Mouse (Mus musculus) forebrain, embryonic 11.5 days (tissue): ENCODE results near the gene Trim14. TPM values are rescaled to one million over a fixed set of nuclear protein-coding genes. Genes with fewer than 3 reads are reported as not detected.

Experiments
- ATAC-seq: fragments of 200-750 bp; cut with Nextera tagmentation; replicated peaks from 2 replicates; pipeline ENCODE4 v1.8.0; 2017; ENCODE audit warnings: moderate TSS enrichment; ENCODE audit not compliant: low FRiP score
- DNase-seq: peaks from one replicate; pipeline ENCODE4 v3.0.0-alpha.2; 2017; ENCODE audit warnings: low spot score
- H3K27ac ChIP-seq: fragments of 300-500 bp; sonication (generic); 2 replicates; pipeline ENCODE4 v1.5.1; 2014; ENCODE audit warnings: low read depth, low read length
- H3K27me3 ChIP-seq: fragments of 300-500 bp; sonication (generic); 2 replicates; pipeline ENCODE4 v1.6.1; 2014; ENCODE audit warnings: mild to moderate bottlenecking, low read length, mixed read lengths; ENCODE audit not compliant: control insufficient read depth, insufficient read depth
- H3K36me3 ChIP-seq: fragments of 300-500 bp; sonication (generic); 2 replicates; pipeline ENCODE4 v1.6.1; 2014; ENCODE audit warnings: mild to moderate bottlenecking, low read length, moderate library complexity, mixed read lengths; ENCODE audit not compliant: control insufficient read depth, insufficient read depth
- H3K4me1 ChIP-seq: fragments of 300-500 bp; sonication (generic); replicated peaks from 2 replicates; pipeline ENCODE4 v1.6.1; 2014; ENCODE audit warnings: low read length, mixed read lengths; ENCODE audit not compliant: control insufficient read depth, insufficient read depth
- H3K4me2 ChIP-seq: fragments of 300-500 bp; sonication (generic); 2 replicates; pipeline ENCODE4 v1.6.1; 2014; ENCODE audit warnings: low read depth, mild to moderate bottlenecking, low read length, moderate library complexity, mixed read lengths; ENCODE audit not compliant: severe bottlenecking
- H3K4me3 ChIP-seq: fragments of 300-500 bp; sonication (generic); 2 replicates; pipeline ENCODE4 v1.5.1; 2014; ENCODE audit warnings: low read depth, low read length
- H3K9ac ChIP-seq: fragments of 300-500 bp; sonication (generic); 2 replicates; pipeline ENCODE4 v1.6.1; 2014; ENCODE audit warnings: low read length
- H3K9me3 ChIP-seq: fragments of 300-500 bp; sonication (generic); 2 replicates; pipeline ENCODE4 v1.6.1; 2016; ENCODE audit warnings: low read length, mixed read lengths; ENCODE audit not compliant: control insufficient read depth
- WGBS: fragments of 180-500 bp; shearing (Covaris S2); extraction: QIAGEN DNeasy Blood & Tissue Kit; methylation state at CpG from one replicate; pipeline ENCODE4 v1.1.7; 2014; 5-methylcytosine and 5-hydroxymethylcytosine counted together
- polyA plus RNA-seq: library from polyadenylated mRNA; unstranded; fragments of >200 nt; fragmentation: Nextera tagmentation; extraction: Ambion mirVana; gene quantifications from 2 replicates; pipeline ENCODE4 v1.2.1, GENCODE M21; 2014

The Trim14 gene
- polyA plus RNA-seq, 1 experiment from 2014 or later, result 0.98 TPM

DNA sequence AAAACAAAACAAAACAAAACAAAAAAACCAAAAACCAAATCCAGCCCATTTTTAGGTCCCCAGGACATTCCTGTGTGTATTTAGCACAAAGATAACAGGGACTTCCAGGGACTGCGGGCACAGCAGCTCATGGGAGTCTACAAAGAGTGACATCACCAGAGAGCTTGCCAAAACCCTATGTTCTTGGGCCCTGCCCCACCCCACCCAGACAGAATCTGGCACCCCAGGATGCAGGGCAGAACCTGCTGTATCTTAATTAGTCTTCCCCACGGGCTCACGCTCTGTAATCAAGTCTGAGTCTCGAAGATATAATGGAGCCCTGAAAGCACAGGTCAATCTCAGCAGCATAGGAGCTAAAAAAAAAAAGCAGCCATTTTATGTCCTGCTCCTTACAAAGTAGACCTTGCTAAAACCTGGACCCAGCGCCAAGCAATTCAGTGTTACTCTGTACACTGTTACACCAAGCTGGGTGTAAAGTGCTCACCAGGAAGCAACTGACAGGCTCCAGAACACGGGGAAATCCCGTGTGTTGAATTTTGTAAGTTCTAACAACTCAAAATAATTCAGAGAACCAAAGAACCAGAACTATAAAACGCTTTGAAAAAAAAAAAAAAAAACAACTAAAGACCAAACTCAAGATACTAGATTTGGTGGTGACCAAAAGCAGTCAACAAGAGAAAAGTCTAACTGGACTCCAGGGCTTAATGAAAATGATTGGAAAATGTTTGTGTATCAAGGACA is 31.2 kb upstream of the Trim14 start:
- Histone ChIP-seq H3K27ac (no peak overlapping the region), H3K36me3 (no peaks in the 10 kb centered on the region), H3K4me1 (no peaks in the 10 kb centered on the region), H3K4me3 (no peak overlapping the region), H3K27me3 (no peaks in the 10 kb centered on the region), H3K9me3 (no peaks in the 10 kb centered on the region), H3K9ac (no peak overlapping the region), H3K4me2 (no peak overlapping the region)
- DNase-seq, result no peak
- no peak for ATAC-seq
- WGBS, result 73% methylated on average over 8 of the region's 8 CpGs

DNA sequence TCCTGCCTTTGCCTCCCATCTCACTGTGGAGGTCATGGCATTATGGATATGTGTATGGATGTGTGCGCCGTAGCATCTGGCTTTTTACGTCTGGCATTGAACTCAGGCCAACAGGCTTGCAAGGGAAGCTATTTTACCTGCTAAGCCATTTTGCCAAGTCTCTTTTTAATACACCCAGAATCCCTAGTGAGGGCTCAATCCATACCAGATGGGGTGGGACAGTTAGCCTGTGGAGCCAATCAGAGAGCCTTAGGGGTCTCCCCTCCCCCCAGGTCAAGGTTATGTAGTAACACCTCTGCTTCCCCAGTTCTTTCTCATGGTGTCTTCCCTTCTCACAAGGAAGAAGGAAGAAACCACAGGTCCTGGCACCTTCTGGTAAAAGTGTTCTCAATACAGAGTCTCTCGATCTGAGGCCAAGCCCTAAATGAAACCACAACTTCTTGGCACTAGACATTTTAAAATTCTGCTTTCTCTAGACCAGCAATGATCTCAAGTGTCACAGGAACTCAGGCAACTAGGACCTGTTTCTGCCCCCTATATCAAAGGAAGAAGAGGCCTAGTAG is 29.5 kb upstream of the Trim14 start:
- no peak overlapping the region for H3K4me2 ChIP-seq
- H3K9ac ChIP-seq, result no peak overlapping the region
- no peak overlapping the region for H3K4me3 ChIP-seq
- no peaks in the 10 kb centered on the region for H3K36me3 ChIP-seq
- H3K27ac ChIP-seq, result no peak overlapping the region
- no peaks in the 10 kb centered on the region for H3K9me3 ChIP-seq
- H3K27me3 ChIP-seq, result no peaks in the 10 kb centered on the region
- ATAC-seq, result no peak
- DNase-seq, result no peak
- WGBS, result 92% methylated on average over 4 of the region's 4 CpGs
- no peaks in the 10 kb centered on the region for H3K4me1 ChIP-seq

DNA sequence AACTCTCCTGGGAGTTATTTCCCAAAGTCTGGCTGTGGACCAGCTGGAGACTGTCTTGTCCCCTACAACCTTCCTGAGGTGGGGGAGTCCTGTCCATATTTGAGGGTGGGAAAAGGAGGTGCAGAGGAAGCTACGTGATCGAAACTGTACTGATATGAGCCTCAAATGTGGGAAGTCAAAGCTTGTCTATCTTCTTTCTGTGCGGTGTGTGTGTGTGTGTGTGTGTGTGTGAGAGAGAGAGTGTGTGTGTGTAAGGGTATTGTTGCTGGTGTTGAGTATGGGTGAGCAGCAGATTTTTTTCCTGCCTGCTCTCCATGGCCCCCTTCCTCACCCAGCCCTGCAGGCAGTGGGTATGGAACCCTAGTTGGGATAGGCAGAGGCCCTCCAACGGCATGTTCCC is 28.3 kb upstream of the Trim14 start:
- Histone ChIP-seq H3K4me1 (no peaks in the 10 kb centered on the region), H3K4me2 (no peak overlapping the region), H3K27me3 (no peaks in the 10 kb centered on the region), H3K9me3 (no peaks in the 10 kb centered on the region), H3K9ac (no peak overlapping the region), H3K27ac (no peak overlapping the region), H3K36me3 (no peaks in the 10 kb centered on the region), H3K4me3 (no peak overlapping the region)
- DNase-seq, result no peak
- 83% methylated on average over 4 of the region's 4 CpGs for WGBS
- ATAC-seq, result no peak

DNA sequence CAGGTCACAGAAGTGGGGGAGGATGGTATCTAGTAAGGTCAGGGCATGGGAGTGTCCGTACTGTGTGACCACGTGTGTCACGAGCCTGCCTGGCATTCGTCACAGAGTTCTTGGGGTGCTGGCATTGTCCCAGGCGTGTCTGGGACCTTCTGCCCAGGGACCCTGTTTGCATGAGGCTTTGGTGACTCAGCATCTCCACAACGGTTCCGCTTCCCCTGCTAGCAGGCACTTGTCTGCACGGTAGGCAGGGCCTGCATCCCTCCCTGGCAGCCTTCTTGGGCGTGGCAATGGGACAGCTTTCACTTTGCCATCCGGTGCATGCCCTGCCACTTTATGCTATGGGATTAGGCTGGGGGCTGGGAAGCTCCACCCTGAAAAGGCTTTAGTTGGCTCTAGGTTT is 27.9 kb upstream of the Trim14 start:
- ATAC-seq, result no peak

DNA sequence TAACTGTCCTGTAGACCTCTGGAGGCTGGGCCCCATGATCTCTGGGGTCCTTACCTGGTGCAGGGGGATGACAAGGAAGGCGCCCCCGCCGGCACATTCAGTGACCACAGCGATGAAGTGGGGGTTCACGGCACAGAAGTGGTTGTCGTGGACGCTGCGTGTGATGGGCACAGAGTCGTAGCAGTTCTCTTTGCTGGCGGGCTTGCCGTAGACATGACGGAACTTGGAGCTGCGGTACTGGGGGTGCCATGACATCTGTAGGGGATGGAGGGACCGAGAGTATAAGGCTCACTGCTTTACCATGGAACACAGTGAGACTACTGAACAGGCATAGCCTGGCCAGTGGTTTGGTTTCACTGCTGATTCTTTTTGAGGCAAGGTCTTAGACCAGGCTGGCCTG is 26.9 kb upstream of the Trim14 start:
- Histone ChIP-seq H3K4me1 (no peaks in the 10 kb centered on the region), H3K9ac (no peak overlapping the region), H3K27ac (no peak overlapping the region), H3K9me3 (no peaks in the 10 kb centered on the region), H3K4me3 (no peak overlapping the region), H3K4me2 (no peak overlapping the region), H3K36me3 (no peaks in the 10 kb centered on the region), H3K27me3 (no peaks in the 10 kb centered on the region)
- ATAC-seq, result no peak
- WGBS, result 94% methylated on average over 14 of the region's 14 CpGs
- DNase-seq, result no peak

More for the DNA sequence above, 27.9 kb upstream of the Trim14 start:
- H3K27me3 ChIP-seq, result no peaks in the 10 kb centered on the region
- no peaks in the 10 kb centered on the region for H3K4me1 ChIP-seq
- no peak overlapping the region for H3K4me2 ChIP-seq
- 69% methylated on average over 10 of the region's 10 CpGs for whole genome bisulfite sequencing
- no peaks in the 10 kb centered on the region for H3K9me3 ChIP-seq
- H3K9ac ChIP-seq, result no peak overlapping the region
- no peak for DNase-seq
- no peak overlapping the region for H3K27ac ChIP-seq
- H3K36me3 ChIP-seq, result no peaks in the 10 kb centered on the region
- H3K4me3 ChIP-seq, result no peak overlapping the region

DNA sequence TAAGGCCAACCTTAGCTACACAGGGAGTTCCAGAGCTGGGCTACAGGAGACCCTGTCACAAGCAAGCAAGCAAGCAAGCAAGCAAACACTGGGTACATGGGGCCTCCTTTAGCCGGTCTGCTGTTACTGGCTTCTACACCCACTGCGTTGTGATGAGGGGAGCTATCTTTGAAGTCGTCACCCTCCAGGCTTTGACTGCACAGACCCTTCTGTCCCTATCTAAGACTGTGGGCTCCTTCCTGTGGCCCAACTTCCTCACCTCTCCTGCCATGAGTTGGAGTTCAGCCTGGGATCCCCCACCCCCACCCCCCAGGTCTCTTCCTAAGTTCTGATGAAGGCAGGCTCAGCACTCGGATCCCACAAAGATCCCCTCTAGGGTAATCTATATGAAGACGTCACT is 26.1 kb upstream of the Trim14 start:
- Histone ChIP-seq H3K4me1 (no peaks in the 10 kb centered on the region), H3K27me3 (no peaks in the 10 kb centered on the region), H3K27ac (no peak overlapping the region), H3K36me3 (no peaks in the 10 kb centered on the region), H3K4me3 (no peak overlapping the region), H3K9me3 (no peaks in the 10 kb centered on the region), H3K9ac (no peak overlapping the region), H3K4me2 (no peak overlapping the region)
- ATAC-seq, result no peak
- 86% methylated on average over 5 of the region's 5 CpGs for WGBS
- no peak for DNase-seq

DNA sequence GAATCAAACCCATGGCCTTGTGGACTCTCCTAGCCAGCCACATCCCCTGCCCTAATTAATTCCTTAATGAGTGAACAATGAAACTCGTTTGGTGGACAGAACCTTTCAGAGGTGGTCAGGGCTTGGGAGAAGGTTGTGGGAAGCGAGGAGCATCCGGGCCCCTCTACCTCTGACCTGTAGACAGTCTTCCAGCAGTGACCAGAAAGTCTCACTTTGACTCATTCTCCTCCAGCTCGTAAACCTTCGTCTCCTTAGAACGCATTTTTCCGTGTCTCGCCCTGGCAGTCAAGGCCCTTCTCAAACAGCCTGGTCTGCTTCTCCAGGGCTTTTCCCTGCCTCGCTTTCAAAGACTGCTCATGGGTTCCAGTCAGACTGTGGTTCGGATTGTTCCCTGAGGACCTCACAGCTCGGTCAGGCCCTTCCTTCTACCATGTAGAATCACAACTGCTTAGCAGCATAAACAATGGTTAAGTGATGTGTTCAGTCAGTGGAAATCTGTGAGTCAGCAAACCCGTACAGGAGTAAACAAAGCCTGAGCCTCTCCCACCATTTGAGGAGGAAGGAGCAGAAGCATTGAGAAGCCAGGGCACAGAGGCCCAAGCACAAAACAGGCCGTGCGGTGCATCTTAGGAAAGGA is 24.2 kb upstream of the Trim14 start:
- Histone ChIP-seq H3K4me1 (no peaks in the 10 kb centered on the region), H3K9me3 (no peaks in the 10 kb centered on the region), H3K4me3 (no peak overlapping the region), H3K27me3 (no peaks in the 10 kb centered on the region), H3K27ac (no peak overlapping the region), H3K9ac (no peak overlapping the region), H3K4me2 (no peak overlapping the region), H3K36me3 (no peaks in the 10 kb centered on the region)
- WGBS, result 79% methylated on average over 14 of the region's 14 CpGs
- DNase-seq (no peak), ATAC-seq (no peak)

DNA sequence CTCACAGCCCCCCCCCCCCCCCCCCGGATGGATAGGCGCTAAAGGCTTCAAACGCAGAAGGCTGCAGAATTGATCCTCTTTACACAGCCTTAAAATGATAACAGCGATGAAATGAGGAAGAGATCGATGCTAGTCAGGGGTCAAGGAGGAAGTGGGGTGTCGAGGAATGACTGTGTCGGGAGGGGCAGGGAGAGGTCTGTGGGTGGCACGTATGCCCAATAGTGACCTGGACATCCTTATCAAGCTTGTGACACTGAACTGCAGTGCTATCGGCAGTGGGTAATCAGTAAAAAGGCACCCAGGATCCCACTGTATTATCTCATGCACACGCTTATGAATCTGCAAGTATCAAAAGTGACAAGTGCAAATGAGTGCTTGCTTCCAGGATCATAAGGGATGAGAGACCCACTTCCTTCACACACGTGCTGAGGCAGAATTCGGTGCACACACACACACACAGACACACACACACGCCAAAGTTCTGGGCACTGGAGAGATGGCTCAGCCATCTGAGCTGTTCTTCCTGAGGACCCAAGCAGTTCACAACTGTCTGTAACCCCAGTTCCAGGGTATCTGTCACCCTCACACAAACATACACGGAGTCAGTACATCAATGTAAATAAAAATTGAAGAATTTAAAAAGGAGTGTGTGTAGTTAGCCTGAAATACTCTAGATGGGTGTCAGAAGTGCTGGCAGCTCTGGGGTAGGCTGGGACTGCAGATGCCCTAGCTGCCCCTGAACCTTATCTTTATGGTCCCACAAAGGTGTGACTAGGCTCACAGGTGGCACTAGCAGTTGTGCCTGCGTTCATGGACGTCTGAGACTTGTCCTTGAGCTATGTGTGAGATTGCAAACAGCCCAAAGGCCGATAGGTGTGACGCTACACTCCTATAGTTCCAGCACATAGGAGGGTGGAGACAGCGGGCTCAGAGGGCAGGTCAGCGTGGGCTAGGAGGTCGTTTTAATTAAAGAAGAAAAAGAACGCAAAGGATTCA is 23.0 kb upstream of the Trim14 start:
- ATAC-seq, result no peak

More for the DNA sequence above, 23.0 kb upstream of the Trim14 start:
- H3K27ac ChIP-seq, result no peak overlapping the region
- no peak overlapping the region for H3K4me2 ChIP-seq
- no peaks in the 10 kb centered on the region for H3K27me3 ChIP-seq
- no peak overlapping the region for H3K4me3 ChIP-seq
- H3K36me3 ChIP-seq, result no peaks in the 10 kb centered on the region
- H3K9ac ChIP-seq, result no peak overlapping the region
- H3K9me3 ChIP-seq, result no peaks in the 10 kb centered on the region
- DNase-seq, result no peak
- H3K4me1 ChIP-seq, result no peaks in the 10 kb centered on the region
- WGBS, result 80% methylated on average over 22 of the region's 22 CpGs
